Mouse (Mus musculus) left cerebral cortex, adult 2 months (tissue): ENCODE results near the gene Ciao2a. TPM values are rescaled to one million over a fixed set of nuclear protein-coding genes. Genes with fewer than 3 reads are reported as not detected.

Source experiments
- DNase-seq, 2 experiments: peaks; one replicate each; pipeline ENCODE4 v3.0.0; 2021 to 2022; ENCODE audit warnings: low spot score in 2 of 2, mixed read lengths in 1 of 2; ENCODE audit errors: extremely low spot score in 1 of 2
- H3K27ac ChIP-seq: fragments of 200-600 bp; 2 replicates; pipeline ENCODE4 v1.8.1; 2022
- H3K4me3 ChIP-seq: fragments of 200-600 bp; 2 replicates; pipeline ENCODE4 v1.8.1; 2022
- CTCF ChIP-seq: fragments of 200-600 bp; IDR thresholded peaks from 2 replicates; pipeline ENCODE4 v1.8.1; 2022; ENCODE audit warnings: antibody characterized with exemption, mild to moderate bottlenecking, moderate library complexity
- intact Hi-C: fragments of 180-260 bp; cut with DNase I; formaldehyde crosslinking; loops from one replicate; pipeline ENCODE4 v1.15.1; 2025
- total RNA-seq, 2 experiments: library from RNA; stranded (reverse); gene quantifications; 2 replicates each; pipeline ENCODE4 v1.2.3; 2021

Gene Ciao2a
- total RNA-seq, 2 experiments from 2014 or later, result 27.6 to 28.7 TPM

DNA sequence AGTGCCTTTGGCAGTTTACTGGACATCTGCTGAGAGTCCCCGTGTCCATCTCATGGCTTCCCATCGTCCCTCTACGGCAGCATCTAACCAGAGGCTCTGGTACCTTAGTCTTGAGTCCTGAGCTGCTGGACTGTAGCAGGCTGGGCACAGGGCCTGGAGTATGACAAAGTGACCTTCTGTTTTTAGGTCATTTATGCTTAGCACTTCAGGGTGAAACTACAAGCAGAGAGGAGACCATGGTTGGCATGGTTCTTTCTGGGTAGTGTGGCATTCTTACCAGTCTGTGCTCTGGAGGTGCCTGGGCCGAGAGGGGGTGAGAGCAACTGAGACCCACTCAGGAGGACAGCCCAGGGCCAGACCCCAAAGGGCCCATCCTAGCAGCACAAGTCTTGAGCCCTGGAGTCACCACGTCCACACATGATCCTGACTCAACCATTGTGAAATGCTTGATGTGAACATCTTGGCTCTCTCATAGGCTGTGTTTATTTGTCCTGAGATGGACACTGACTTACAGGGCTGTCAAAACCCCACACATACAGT is 47.0 kb downstream of the Ciao2a start:
- DNase-seq, result no peak
- no peak overlapping the region for H3K27ac ChIP-seq
- H3K4me3 ChIP-seq, result no peak overlapping the region
- intact Hi-C loops, result no loop called here
- TF ChIP-seq CTCF, result no peak

DNA sequence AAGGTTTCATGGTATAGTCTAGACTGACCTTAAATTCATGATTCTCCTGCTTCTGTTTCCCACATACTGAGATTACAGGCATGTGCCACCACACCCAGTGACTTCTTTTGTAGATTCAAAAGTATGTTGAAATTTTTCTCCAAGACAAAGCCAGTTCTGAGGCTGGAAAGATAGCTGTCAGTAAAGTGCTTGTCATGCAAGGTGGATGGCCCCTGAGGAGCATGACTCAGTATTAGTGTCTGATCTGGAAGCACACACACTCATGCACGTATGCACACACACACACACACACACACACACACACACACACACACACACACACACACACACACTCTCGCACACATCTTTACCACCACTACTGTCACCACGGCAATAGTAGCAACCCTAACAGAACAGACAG is 48.6 kb downstream of the Ciao2a start:
- intact Hi-C loops, result no loop called here
- DNase-seq, result no peak
- TF ChIP-seq CTCF, result no peak
- Histone ChIP-seq H3K4me3 (no peak overlapping the region), H3K27ac (no peak overlapping the region)

DNA sequence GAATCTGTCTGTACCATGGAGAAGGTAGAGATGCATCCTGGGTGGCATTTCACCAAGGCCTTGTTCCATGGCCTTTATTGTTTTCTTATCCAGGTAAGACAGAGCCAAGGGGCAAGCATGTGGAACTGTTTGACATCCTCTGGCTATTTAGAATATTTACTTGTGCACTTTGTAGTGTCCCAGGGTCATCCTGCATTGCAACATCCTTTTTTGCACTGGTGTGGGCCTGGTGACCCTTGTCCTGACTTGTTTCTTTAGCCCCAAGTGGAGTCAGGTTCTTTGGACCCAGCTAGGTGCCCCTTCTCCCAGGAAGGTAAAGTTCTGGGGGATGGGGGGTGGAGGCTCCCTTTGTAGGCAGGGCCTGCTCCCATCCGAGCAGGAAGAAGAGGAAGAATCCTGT is 51.6 kb downstream of the Ciao2a start:
- no peak for DNase-seq
- intact Hi-C loops, result no loop called here
- TF ChIP-seq CTCF, result no peak
- H3K27ac ChIP-seq, result no peak overlapping the region
- no peak overlapping the region for H3K4me3 ChIP-seq

DNA sequence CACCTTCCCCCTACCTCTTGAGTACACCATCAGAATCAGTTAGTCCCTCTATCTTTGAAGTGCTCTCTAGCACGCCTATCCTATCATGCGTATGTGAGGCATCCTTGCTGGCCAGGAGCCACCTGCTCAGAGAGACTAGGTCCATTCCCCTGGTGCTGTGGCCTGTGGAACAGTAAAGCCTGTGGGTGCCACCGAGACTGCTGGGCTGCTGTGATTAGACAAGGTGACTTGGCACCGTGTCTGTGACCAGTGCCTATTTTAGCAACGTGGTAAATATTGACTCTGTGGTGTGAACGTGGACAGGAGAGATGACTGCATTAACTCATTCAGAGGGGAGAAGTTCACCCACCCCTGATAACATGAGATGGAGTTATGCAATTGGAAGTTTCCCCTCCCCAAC is 53.4 kb downstream of the Ciao2a start:
- H3K4me3 ChIP-seq, result no peak overlapping the region
- no peak for DNase-seq
- intact Hi-C loops, result no loop called here
- no peak overlapping the region for H3K27ac ChIP-seq
- TF ChIP-seq CTCF, result no peak

DNA sequence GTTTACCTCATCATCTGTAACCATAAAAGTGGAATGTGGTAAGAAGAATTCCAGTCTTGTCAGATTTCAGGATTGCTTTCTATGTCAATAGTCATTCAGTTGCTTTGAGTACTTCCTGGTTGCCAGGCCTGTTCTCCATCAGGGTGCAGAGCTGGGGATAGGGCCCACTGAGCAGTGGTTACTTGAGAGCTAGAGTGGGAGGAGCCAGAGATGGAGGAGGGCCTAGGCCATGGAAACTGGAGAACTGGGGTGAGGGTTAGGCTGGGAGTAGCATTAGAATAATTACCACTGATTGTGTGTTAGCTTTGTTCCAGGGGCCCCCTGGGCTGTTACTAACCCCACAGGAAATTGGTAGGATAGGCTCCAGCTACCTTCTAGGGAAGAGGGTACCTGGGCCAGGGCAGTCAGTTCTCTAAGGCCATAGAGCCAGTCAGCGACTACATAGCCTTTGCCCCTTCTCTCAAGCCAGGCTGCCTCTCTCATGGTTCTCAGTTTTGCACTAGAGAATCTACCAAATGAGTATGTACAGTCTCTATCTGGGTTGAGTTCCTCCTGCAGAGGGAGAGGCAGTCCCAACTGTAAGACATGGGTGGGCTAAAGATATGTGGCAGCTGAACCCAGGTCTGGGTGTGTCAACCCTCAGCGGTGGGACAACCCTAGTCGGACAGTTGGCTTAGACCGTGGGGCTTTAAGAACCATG is 54.9 kb downstream of the Ciao2a start:
- Histone ChIP-seq H3K4me3 (no peak overlapping the region), H3K27ac (no peak overlapping the region)
- no peak for TF ChIP-seq CTCF
- DNase-seq, result no peak
- intact Hi-C loops, result no loop called here

DNA sequence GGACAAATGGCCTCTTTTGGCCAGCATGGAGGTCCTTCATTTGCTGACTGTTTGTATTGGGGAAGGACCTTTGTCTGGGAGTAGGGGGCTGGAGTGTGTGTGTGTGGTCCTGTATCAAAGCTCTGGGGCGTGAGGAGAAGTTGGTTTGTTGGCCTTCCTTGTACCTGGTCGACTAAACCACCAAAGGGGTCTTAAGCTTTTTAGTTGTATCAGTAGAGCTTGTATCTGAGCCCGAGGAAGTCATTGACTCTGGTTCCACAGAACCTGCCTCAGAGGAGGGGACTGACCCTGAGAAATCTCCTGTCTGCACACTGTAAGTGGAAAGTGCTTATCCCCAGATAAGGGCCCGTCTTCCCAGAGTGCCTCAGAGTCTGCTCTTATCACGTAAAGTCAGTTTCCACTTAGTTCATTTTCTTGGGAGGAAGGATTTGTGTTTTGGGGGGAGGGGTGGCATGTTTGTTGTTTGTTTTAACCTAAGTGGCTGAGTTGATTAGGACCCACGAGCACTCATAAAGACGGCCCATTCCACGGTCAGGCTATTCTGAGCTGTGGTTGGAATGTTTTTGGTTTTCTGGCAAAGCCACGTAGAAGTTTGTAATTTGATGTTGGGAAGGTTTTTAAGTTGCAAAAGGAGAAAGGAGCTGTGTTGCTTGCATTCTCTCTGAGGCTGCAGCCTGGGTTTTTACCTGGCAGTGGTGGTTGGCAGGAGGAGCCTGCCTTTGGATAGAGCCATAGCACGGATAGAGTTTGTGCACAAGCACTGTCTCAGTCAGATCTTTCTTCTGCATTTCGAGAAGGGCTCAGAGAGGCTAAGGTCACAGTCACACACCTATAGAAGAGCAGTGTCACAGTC is 55.6 kb downstream of the Ciao2a start:
- no peak for DNase-seq
- Histone ChIP-seq H3K27ac (no peak overlapping the region), H3K4me3 (no peak overlapping the region)
- no peak for TF ChIP-seq CTCF
- intact Hi-C loops, result no loop called here

DNA sequence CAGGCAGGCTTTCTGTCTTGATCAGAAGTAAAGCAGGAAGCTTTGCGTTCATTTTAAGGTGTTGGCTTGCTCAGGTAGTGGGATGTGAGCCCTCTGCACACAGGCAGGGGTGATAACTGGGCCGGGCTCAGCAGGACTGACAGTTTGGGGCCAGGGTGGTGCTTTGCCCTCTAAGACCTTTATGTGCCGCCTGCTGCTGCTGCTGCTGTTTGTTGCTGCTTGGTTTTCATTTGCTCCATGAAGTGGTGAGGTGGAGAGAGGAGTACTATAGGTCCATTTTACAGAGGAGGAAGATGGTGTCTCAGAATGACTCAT is 56.2 kb downstream of the Ciao2a start:
- no peak for DNase-seq
- Histone ChIP-seq H3K27ac (no peak overlapping the region), H3K4me3 (no peak overlapping the region)
- intact Hi-C loops, result no loop called here
- TF ChIP-seq CTCF, result no peak

DNA sequence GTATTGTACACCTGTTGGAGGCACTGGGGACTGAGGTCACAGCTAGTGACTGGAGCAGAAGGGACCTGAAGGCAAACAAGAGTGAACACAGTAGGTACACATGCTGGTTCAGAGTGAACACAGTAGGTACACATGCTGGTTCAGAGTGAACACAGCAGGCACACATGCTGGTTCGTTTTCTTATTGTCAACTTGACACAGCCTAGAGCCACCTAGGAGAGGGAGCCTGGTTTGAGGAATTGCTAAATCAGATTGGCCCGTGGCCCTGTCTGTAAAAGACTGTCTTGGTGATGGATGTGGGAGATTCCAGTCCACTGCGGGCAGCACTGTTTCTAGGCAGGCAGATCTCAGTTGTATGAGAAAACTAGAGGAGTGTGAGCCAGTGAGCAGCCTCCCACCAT is 56.6 kb downstream of the Ciao2a start:
- TF ChIP-seq CTCF, result no peak
- no peak overlapping the region for H3K27ac ChIP-seq
- no peak for DNase-seq
- intact Hi-C loops, result no loop called here
- H3K4me3 ChIP-seq, result no peak overlapping the region

DNA sequence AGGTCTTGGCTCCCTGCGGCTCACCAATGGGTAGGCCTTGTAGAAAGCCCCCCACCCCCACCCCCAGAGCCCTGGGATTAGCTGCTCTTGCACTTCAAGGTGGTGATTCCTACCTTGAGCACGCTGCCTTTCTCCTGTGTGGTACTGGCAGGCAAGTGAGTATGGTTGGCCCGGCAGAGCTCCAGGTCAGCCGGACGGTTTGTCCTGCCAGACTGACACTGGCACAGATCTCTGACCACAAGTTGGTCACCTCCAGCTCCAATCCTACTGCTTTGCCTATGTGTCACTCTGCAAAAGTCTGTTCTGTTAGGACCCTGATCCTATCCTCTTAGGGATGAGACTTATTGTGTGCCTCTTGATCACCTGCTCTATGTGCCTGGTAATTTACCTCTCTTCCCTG is 58.2 kb downstream of the Ciao2a start:
- Histone ChIP-seq H3K4me3 (no peak overlapping the region), H3K27ac (no peak overlapping the region)
- no peak for TF ChIP-seq CTCF
- intact Hi-C loops, result no loop called here
- DNase-seq, result no peak

DNA sequence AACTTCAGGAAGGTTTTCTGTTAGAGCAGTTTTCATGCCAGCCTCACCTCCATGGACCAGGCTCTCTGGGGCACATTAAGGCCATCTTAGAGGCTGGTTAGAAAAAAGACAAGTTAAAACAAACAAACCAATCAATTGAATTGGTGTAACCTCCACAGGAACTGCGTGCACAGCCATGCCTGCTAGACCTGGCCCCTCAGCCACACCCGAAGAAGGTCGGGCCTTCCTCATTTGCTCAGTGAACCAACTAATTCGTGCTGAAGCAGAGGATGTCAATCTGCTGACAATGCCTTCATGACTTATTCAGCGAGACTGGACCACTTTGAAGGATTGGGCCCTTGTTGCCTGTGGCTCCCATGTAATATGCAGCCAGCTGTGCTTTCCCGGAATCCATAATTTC is 60.0 kb downstream of the Ciao2a start:
- no peak overlapping the region for H3K4me3 ChIP-seq
- H3K27ac ChIP-seq, result no peak overlapping the region
- no peak for DNase-seq
- intact Hi-C loops, result no loop called here
- TF ChIP-seq CTCF, result no peak

Other genes starting within 250 kb of the Ciao2a start
- gene Pclaf, start 236.4 kb upstream of the Ciao2a start, total RNA-seq, result not detected
- gene Trip4, start 217.8 kb upstream of the Ciao2a start, total RNA-seq, result 10 to 100 TPM; 34.3 to 36.6 TPM
- gene Csnk1g1, start 217.7 kb upstream of the Ciao2a start, total RNA-seq, result 10 to 100 TPM; 42.3 to 47.1 TPM
- 100 to 1,000 TPM; 161 to 170 TPM for gene Ppib, start 66.4 kb upstream of the Ciao2a start, total RNA-seq
- gene Snx22, start 56.9 kb upstream of the Ciao2a start, total RNA-seq, result 1 to 10 TPM; 3.5 to 3.9 TPM
- gene Snx1, start within 50 bp of the Ciao2a start, total RNA-seq, result 10 to 100 TPM; 71.8 to 74.8 TPM
- 1 to 10 TPM; 2.6 to 2.8 TPM for gene Dapk2, start 31.6 kb downstream of the Ciao2a start, total RNA-seq
- 100 to 1,000 TPM; 128 to 132 TPM for gene Herc1, start 223.8 kb downstream of the Ciao2a start, total RNA-seq